Mouse (Mus musculus) monocyte, adult 5-6 weeks (primary cell): ENCODE data around the gene Fbxo41. TPM values are rescaled to one million over a fixed set of nuclear protein-coding genes. Genes with fewer than 3 reads are reported as not detected.
"Not testable (repeated sequence)": the region's sequence is repeated elsewhere in the genome, so short reads cannot be mapped to it uniquely, and the experiment has no call there.

ENCODE experiments used
- ATAC-seq: fragments of 153-309, 156-312 bp; replicated peaks from 2 replicates; pipeline ENCODE4 v1.8.0; 2017; ENCODE audit warnings: mild to moderate bottlenecking; ENCODE audit not compliant: low TSS enrichment, insufficient number of reproducible peaks, severe bottlenecking, poor library complexity, low FRiP score
- total RNA-seq: library from RNA; stranded (forward); fragments of 200-1000, 200-491, 200-594 nt; gene quantifications from 3 replicates; pipeline ENCODE4 v1.2.3, GENCODE M21; 2017

Fbxo41 gene
- total RNA-seq, 1 experiment from 2014 or later = not detected

- ATAC-seq = peak; percentile 9
Measured at GRCm38 (mm10) chr6:85452411-85452665, 50.5 kb downstream of the Fbxo41 start.

DNA sequence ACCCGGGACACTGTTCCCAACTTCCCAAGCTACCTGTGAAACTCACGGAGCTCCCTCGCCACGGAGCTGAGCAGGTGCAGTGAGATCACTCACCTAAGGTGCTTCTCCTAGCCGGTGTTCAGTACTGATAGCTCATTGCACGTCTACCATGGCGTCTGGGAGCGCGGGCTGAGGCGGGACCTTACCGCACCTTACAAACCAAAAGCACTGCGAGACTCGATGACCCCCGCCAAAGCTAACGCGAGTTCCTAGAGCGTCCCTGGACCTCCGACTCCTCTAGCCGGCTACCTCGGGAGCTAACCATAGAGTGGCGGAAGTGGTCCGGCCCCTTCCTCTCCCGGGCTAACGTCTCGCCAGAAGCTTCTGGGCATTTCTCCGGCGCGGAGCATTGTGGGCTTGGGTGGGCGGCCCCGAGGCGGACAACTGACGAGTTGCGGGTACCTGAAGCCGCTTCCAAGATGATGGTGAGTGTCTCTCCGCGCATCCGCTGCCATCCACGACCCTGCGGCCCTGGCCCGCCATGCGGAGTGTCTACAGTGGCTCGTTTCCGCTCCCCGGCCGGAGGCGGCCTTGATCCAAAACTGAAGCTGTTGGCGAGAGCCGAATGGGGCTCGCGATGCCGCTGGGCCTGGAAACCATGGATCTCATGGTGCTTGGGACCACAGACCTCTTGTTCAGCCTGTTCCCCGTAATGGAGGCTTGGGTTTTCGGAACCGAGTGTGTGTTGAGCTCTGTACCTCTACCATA lies 51.0 kb downstream of the Fbxo41 start, which contains the start of gene Pradc1:
Gene Pradc1 (minus strand): TSS at position 307 of the 747 bp plus-strand sequence.
- ATAC-seq = peak; percentile 86

DNA sequence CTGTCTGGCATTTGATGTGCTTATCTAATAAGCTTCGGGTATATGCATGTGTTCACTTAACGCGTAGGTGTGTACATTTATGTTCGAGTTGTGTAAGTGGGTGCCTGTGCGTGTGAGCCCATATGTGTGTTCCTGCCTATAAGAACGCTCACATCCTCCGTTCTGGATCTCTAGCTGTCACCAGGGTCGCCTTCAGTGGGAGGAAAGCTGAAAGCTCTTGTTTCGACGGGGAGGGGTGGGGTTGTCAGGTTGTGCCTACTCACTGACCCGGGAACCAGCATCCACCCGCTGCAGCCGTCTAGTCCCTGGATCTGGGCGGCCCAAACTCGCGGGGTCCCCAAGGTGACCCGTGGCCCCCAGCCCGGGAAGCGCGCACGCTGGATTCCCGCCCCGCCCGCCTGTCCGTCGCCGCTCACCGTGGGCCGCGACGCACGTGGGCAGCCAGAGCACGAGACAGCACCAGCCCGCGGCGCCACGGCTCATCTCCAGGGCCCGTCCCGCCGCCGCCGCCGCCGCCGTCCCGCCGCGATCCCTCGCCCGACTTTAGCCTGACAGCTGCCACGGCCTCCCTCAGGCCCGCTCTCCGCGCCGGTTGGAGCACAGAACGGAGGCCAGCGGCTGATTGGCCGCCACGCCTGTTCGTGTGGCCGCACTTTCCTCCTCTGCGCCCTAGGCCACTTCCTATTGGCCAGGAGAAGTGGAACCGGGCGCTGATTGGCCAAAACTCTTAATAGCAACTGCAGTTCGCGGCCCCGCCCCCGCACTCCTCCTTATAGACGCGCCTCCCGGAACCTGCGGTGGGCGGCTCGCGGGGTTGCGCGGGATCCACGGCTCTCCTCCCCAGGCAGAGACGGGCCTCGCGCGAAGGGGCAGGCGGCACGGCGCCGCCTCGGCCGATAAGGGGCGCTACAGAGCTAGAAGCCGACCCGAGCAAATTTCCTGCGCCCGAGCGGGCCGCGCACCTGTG lies 51.8 kb downstream of the Fbxo41 start, which contains the start of gene Cct7:
Gene Cct7 (plus strand): TSS at position 818 of the 967 bp plus-strand sequence.
- ATAC-seq = peak; percentile 88

DNA sequence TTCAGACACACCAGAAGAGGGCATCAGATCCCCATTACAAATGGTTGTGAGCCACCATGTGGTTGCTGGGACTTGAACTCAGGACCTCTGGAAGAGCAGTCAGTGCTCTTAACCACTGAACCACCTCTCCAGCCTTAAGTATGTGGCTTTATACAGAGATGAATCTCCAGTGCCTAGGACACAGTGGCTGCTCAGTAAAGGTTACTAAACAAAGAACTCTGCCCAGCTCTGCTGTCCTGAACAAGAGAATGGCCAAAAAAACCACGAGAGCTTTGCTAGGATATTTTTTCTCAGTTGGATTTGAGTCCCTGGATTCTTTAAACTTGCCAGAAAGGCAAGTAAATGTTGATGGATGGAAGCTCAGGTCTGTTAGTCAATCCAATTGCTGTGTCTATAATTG lies 52.7 kb downstream of the Fbxo41 start:
- not testable (repeated sequence) for ATAC-seq

DNA sequence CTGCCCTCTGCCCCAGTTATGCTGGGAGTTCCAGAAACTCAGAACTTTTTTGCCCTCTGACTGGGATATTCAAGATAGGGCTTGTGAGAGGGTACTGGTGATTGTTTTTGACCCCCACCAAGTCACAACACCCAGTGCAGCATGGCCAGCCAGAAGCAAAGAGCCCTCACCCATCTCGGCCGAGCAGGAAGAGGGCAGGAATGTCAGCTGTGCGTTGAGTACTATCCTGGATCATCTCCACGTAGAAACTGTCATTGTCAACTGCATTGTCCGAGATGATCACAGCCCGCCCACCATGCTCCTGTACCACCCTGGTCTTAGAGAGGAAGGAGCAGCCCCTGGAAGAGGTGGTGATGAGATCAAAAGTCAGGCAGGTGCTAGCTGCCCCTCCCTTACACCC lies 55.4 kb downstream of the Fbxo41 start:
- no peak for ATAC-seq

DNA sequence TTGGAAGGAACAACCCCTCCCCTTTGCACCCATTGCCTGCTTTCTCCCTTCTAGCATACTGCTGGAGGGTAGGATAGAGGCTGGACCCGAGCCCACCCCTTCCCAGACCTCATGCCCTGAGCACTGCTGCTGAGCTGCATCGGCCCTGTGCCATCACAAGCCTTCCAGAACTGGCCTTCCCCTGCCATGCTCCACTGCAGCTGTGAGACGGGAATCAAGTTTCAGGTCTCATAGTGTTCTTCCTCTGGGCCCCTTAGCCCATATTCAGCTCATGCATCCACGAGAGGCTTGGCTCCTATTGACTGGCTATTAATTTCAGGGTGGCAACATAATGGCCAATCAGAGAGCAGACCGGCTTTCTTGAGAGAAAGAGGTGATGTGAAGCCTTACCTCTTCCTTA lies 57.5 kb downstream of the Fbxo41 start:
- ATAC-seq = no peak

- no peak for ATAC-seq
Measured at GRCm38 (mm10) chr6:85444266-85444965, 58.4 kb downstream of the Fbxo41 start.

- no peak for ATAC-seq
Measured at GRCm38 (mm10) chr6:85443488-85444233, 59.1 kb downstream of the Fbxo41 start.

DNA sequence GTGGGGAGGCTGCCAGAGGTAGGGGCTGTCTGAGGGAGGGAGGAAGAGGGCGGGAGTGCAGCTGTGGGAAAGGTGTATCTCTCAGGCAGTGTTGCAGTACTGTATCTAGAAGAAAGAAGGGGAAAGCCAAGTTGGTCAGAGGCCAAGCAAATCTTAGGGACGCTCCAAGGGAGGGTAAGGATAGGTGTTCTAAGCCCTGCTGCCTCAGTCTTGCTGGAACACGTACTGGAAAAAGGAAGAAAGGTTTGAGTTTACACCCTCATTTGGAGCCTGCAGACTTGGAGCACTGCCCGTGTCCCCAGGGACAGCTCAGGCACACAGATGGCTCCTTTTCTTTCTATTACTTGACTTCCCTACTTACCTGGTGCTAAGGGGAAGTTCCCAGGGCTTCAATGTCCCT lies 61.7 kb downstream of the Fbxo41 start:
- no peak for ATAC-seq

GRCm38 (mm10) chr6:85436631-85437030 lies 66.2 kb downstream of the Fbxo41 start:
- ATAC-seq = no peak

GRCm38 (mm10) chr6:85436204-85436603 lies 66.6 kb downstream of the Fbxo41 start:
- no peak for ATAC-seq

DNA sequence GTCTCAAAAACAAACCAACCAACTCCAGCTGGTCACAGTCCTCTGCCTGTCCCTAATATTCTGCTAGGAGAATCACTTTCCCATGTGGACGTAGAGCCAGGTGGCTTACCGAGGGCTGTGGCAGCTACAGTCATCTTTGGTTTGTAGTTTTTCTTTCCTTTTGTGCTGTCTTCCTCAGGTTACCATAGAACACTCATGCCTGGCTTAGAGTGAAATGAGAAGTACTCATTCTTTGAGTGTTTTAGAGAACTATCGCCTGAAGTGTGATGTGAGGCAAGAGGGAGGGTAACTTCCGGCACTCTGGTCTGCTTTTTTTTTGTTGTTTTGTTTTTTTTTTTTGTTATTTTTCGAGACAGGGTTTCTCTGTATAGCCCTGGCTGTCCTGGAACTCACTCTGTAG lies 68.9 kb downstream of the Fbxo41 start:
- ATAC-seq = 0 out of 2 replicates have a peak, but pooled peaks have one; percentile 28

DNA sequence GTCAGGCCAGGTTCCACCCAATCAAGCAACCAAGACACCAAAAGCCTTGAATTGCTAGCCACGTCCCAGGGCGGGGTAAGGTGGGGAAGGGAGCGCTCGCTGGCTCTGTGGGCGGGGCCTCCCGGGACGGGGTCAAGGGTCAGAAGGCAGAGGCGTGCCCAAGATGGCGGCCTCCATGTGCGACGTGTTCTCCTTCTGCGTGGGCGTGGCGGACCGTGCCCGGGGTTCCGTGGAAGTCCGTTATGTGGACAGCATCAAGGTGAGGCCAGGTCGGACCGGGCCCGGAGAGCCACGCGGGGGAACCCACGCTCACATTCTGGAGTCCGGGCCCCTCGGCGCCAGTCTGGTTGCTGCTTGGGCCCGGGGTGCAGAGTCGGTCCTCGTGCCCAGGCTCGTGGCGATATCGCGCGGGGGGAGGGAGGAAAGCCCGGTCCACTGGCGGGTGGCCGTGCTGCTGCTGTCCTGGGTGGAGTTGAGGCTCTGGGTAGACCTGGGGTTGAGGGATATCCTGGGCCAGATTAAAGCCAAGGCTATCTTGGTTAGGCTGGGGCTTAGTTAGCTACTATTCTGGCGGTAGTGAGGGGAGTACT lies 70.9 kb downstream of the Fbxo41 start, which contains the start of gene Smyd5:
Gene Smyd5 (plus strand): TSS at position 148 of the 590 bp plus-strand sequence.
- ATAC-seq = peak; percentile 92

DNA sequence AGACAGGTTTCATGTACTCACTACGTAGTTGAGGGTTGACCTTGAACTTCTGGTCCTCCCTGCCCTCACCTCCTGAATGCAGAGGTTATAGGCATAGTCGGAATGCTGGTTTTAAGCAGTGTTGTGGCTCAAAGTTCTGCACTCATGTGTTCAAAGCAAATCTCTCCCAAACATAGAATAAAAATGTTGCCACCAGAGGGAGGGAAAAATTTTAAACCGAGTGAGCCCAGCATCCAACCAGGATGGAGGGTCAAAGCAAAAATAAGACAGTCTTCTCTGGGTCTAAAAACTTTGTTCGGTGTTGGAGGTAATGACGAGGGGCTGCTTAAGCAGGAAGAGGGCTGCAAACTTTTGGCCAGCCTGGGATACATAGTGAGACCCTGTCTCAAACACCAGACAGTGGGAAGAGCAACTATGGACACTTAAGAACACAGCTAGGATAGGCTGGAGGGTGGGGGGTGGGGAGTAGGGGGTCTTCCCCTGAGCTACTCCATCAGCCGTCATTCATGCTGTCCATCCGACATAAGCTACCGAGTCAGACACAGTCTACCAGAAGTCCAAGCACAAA lies 71.4 kb downstream of the Fbxo41 start:
- ATAC-seq = no peak

GRCm38 (mm10) chr6:85423836-85424379 lies 78.9 kb downstream of the Fbxo41 start, which contains the start of gene Noto:
Gene Noto, plus strand, starts transcription at chr6:85423886.
- ATAC-seq = no peak
